Mouse (Mus musculus) liver, embryonic 13.5 days (tissue): ENCODE results near the gene Ptx4. TPM values are rescaled to one million over a fixed set of nuclear protein-coding genes. Genes with fewer than 3 reads are reported as not detected.

Source experiments
- ATAC-seq: fragments of 200-750 bp; cut with Nextera tagmentation; 2 replicates; pipeline ENCODE4 v1.8.0; 2017; ENCODE audit warnings: low read depth, mild to moderate bottlenecking, moderate number of reproducible peaks, moderate library complexity
- DNase-seq: peaks from one replicate; pipeline ENCODE4 v3.0.0; 2022
- H3K27ac ChIP-seq: fragments of 300-500 bp; sonication (generic); 2 replicates; pipeline ENCODE4 v1.5.1; 2015; ENCODE audit warnings: moderate library complexity, mild to moderate bottlenecking, inconsistent platforms
- H3K27me3 ChIP-seq: fragments of 300-500 bp; sonication (generic); 2 replicates; pipeline ENCODE4 v1.6.1; 2015; ENCODE audit warnings: mild to moderate bottlenecking, inconsistent platforms
- H3K36me3 ChIP-seq: fragments of 300-500 bp; sonication (generic); 2 replicates; pipeline ENCODE4 v1.6.1; 2015; ENCODE audit warnings: mild to moderate bottlenecking, inconsistent platforms
- H3K4me1 ChIP-seq: fragments of 300-500 bp; sonication (generic); replicated peaks from 2 replicates; pipeline ENCODE4 v1.6.1; 2015; ENCODE audit warnings: inconsistent platforms
- H3K4me2 ChIP-seq: fragments of 300-500 bp; sonication (generic); 2 replicates; pipeline ENCODE4 v1.6.1; 2015; ENCODE audit warnings: inconsistent platforms, mild to moderate bottlenecking, moderate library complexity
- H3K4me3 ChIP-seq: fragments of 300-500 bp; sonication (generic); replicated peaks from 2 replicates; pipeline ENCODE4 v1.5.1; 2015; ENCODE audit warnings: mild to moderate bottlenecking, inconsistent platforms
- H3K9ac ChIP-seq: fragments of 300-500 bp; sonication (generic); 2 replicates; pipeline ENCODE4 v1.6.1; 2015; ENCODE audit warnings: mild to moderate bottlenecking, inconsistent platforms
- H3K9me3 ChIP-seq: fragments of 300-500 bp; sonication (generic); replicated peaks from 2 replicates; pipeline ENCODE4 v1.6.1; 2016; ENCODE audit warnings: inconsistent platforms
- WGBS: fragments of 180-500 bp; shearing (Covaris S2); methylation state at CpG from one replicate; pipeline ENCODE4 v1.1.7; 2015; ENCODE audit not compliant: insufficient replicate concordance; 5-methylcytosine and 5-hydroxymethylcytosine counted together
- polyA plus RNA-seq: library from polyadenylated mRNA; unstranded; fragments of >200 nt; fragmentation: Nextera tagmentation; extraction: Ambion mirVana; gene quantifications from 2 replicates; pipeline ENCODE4 v1.2.1, GENCODE M21; 2015

Ptx4 gene
- polyA plus RNA-seq, 1 experiment from 2014 or later, result not detected

DNA sequence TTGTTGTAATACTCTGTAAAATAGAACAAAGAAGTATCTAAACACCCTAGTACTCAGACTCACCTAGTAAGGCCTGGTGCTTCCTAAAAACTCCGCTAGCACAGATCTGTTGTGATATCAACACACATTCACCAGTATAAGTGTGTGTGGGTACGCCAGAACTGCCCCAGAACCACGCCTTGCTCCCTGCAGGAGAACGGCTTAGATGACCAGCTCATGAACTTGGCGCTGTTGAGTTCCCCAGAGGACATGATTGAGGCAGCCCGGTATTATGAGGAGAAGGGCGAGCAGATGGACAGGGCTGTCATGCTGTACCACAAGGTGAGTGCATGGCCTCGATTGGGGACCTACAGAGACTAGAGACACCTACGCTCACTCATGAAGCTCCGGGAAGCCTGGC lies 30.1 kb upstream of the Ptx4 start:
- Histone ChIP-seq H3K27me3 (no peaks in the 10 kb centered on the region), H3K4me3 (peak overlapping the region; percentile 69), H3K4me1 (peaks cover 90% of the 10 kb centered on the region), H3K4me2 (peak overlapping the region; percentile 79), H3K27ac (peak overlapping the region; percentile 99), H3K9me3 (no peaks in the 10 kb centered on the region), H3K9ac (peak overlapping the region; percentile 87), H3K36me3 (peaks cover 55% of the 10 kb centered on the region)
- DNase-seq, result no peak
- WGBS, result 72% methylated on average over 10 of the region's 10 CpGs
- ATAC-seq, result no peak

DNA sequence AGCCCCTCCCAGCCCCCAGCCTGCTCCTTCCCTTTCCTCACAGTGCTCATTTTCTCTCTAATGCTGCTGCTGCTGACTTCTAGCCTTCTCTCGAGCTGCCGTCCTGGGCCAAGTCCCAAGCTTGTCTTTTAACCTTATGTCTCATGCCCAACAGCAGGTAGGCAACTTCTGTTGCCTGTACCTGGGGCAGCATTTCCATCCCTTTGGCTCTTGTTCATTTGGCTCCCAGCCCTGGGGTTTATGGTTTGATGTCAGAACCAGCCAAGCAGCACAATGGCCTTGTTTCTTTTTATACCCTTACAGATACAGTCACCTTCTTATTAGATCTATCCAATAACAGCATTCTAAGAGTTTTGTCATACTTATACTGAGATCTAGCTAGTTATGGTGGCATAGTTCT lies 24.3 kb upstream of the Ptx4 start:
- ATAC-seq (no peak), DNase-seq (no peak)
- Histone ChIP-seq H3K4me2 (no peak overlapping the region), H3K9me3 (no peaks in the 10 kb centered on the region), H3K9ac (no peak overlapping the region), H3K4me1 (peaks cover 46% of the 10 kb centered on the region), H3K27ac (0 out of 2 replicates have a peak overlapping the region, but pooled peaks have one; percentile 13), H3K27me3 (no peaks in the 10 kb centered on the region), H3K36me3 (peaks cover 97% of the 10 kb centered on the region), H3K4me3 (no peak overlapping the region)
- WGBS, result 94% methylated on average over 2 of the region's 2 CpGs

DNA sequence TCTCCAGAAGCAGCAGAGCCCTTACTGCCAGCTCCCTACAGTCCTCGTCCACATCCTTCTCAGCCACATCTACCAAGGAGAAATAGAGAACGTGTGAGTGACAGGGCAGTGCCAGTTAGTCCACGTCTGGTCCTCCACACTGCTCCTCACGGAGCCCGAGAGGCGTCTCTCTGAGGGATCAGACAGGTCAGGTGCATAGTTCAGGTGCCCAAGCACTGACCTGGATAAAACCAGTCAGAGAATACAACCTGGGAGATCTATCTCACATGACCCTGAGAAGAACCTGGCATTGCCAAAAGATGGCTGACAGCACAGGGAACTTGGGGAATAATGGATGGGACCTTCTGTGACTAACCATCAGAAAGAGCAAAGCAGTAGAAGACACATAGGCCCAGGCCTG lies 20.5 kb upstream of the Ptx4 start:
- H3K4me2 ChIP-seq, result no peak overlapping the region

DNA sequence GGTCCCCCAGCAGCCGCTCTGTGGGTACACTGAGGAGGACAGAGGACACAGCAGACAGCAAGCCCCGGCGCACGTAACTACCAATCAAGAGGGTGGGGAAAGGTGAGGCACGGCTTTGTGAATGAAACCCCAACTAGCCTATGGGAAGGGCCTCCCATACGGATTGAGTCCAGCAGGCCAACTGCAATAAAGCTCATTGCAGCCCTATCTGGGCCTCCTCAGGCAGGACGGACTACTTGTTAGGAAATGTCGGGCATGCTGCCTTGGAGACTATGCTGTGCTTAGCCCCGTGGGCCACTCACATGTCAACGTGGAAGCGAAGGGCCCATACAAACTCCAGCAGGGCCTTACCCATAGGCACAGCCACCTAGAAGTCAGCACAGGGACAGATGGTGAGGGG lies 19.2 kb upstream of the Ptx4 start:
- 92% methylated on average over 11 of the region's 11 CpGs for WGBS
- H3K27me3 ChIP-seq, result no peaks in the 10 kb centered on the region
- H3K27ac ChIP-seq, result peak overlapping the region; percentile 32
- ATAC-seq, result no peak
- H3K4me2 ChIP-seq, result no peak overlapping the region
- peaks cover 97% of the 10 kb centered on the region for H3K36me3 ChIP-seq
- H3K4me3 ChIP-seq, result no peak overlapping the region
- no peaks in the 10 kb centered on the region for H3K9me3 ChIP-seq
- H3K4me1 ChIP-seq, result 0 out of 2 replicates have a peak, but pooled peaks cover 4% of the 10 kb centered on the region
- no peak for DNase-seq
- H3K9ac ChIP-seq, result no peak overlapping the region

More for the DNA sequence above, 20.5 kb upstream of the Ptx4 start:
- 92% methylated on average over 6 of the region's 6 CpGs for WGBS
- H3K9ac ChIP-seq, result no peak overlapping the region
- H3K9me3 ChIP-seq, result no peaks in the 10 kb centered on the region
- no peaks in the 10 kb centered on the region for H3K27me3 ChIP-seq
- peaks cover 97% of the 10 kb centered on the region for H3K36me3 ChIP-seq
- no peak overlapping the region for H3K4me3 ChIP-seq
- 0 out of 2 replicates have a peak overlapping the region, but pooled peaks have one; percentile 14 for H3K27ac ChIP-seq
- H3K4me1 ChIP-seq, result peaks cover 14% of the 10 kb centered on the region; the same call in 1 of the 2 replicates
- no peak for DNase-seq
- no peak for ATAC-seq

DNA sequence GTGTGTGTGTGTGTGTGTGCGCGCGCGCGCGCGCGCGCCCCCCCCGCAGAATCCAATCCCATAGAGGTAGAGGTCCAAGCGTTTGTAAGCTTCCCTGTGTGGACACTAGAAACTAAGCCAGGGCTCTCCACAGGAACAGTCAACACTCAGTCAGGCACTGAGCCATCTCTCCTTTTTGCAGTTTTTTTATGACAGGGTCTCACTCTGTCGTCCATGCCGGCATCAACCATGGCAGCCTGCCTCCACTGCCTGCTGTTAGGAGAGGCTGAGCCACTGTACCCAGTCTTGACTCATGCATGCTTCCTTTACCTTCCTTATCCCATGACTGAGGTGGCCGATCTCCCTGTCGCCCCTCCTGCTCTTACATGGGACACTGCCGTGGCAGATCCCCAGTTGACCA lies 12.8 kb upstream of the Ptx4 start:
- no peak for ATAC-seq
- H3K27ac ChIP-seq, result no peak overlapping the region
- H3K9me3 ChIP-seq, result no peaks in the 10 kb centered on the region
- WGBS, result 96% methylated on average over 13 of the region's 16 CpGs
- H3K4me2 ChIP-seq, result no peak overlapping the region
- H3K9ac ChIP-seq, result no peak overlapping the region
- no peaks in the 10 kb centered on the region for H3K27me3 ChIP-seq
- H3K4me1 ChIP-seq, result 0 out of 2 replicates have a peak, but pooled peaks cover 5% of the 10 kb centered on the region
- peaks cover 86% of the 10 kb centered on the region for H3K36me3 ChIP-seq
- H3K4me3 ChIP-seq, result no peak overlapping the region
- DNase-seq, result no peak

DNA sequence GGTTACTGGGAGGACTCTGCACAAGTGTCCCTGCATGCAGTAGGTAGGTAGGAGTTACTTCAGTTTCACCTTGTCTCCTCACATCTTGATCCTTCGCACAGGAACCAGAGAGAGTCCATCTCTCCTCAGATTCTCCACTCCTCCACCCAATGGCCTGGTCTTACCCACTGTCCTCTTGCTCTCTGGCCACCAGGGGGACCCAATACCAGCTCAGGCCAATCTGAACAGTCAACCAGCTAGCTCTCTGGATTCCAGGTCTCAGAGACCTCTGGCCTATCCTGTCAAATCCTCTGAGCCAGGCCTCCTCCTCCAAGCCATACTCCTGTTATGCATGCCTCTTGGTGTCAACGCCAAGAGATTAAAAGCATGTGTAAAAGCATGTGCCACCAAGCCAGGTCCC lies 11.0 kb upstream of the Ptx4 start:
- Histone ChIP-seq H3K27ac (no peak overlapping the region), H3K4me2 (no peak overlapping the region), H3K36me3 (peaks cover 75% of the 10 kb centered on the region), H3K4me3 (no peak overlapping the region), H3K27me3 (no peaks in the 10 kb centered on the region), H3K4me1 (peaks cover 10% of the 10 kb centered on the region), H3K9me3 (no peaks in the 10 kb centered on the region), H3K9ac (no peak overlapping the region)
- DNase-seq, result no peak
- 75% methylated on average over 2 of the region's 2 CpGs for WGBS
- peak; percentile 62; the same call in 1 of the 2 replicates for ATAC-seq

DNA sequence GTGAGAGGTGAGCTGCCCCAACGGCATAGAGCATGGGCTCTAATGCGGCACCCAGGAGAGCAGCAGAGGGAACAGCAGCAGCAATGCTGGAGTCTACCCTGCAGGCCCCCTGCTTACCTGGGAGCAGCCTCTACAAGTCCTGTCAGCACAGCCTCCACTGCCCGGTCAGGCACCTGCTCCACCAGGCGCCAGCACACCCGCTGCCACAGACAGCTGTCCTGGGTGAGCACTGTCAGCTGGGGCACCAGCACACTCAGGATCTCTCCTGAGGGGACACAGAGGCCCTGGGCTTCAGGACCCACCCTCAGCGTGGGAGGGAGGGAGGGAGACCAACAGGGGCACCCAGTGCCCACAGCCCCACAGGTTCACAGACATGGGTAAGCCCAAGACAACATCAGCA lies 10.0 kb upstream of the Ptx4 start:
- Histone ChIP-seq H3K9me3 (no peaks in the 10 kb centered on the region), H3K27me3 (no peaks in the 10 kb centered on the region), H3K27ac (no peak overlapping the region), H3K36me3 (peaks cover 65% of the 10 kb centered on the region), H3K4me2 (no peak overlapping the region), H3K4me3 (no peak overlapping the region), H3K9ac (no peak overlapping the region), H3K4me1 (peaks cover 19% of the 10 kb centered on the region)
- WGBS, result 85% methylated on average over 6 of the region's 6 CpGs
- ATAC-seq, result no peak
- no peak for DNase-seq

DNA sequence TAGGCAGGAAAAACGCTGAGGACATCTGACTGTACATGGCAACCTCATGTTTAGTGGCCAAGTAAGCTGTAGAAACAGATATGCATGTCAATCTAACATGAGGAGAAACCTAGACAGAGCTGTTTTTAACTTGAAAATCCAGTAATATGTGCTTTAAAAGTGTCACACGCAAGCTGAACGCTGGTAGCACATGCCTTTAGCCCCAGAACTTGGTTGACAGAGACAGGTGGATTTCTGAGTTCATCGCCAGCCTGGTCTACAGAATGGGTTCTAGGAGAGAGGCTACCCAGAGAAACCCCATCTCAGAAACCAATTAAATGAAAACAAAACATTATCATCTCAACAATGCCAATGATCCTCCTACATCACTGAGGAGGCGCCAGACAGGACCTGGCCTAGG lies 9.3 kb upstream of the Ptx4 start:
- no peak for ATAC-seq
- H3K4me2 ChIP-seq, result no peak overlapping the region
- H3K4me3 ChIP-seq, result no peak overlapping the region
- peaks cover 23% of the 10 kb centered on the region for H3K4me1 ChIP-seq
- no peak overlapping the region for H3K9ac ChIP-seq
- 87% methylated on average over 5 of the region's 5 CpGs for WGBS
- H3K9me3 ChIP-seq, result no peaks in the 10 kb centered on the region
- no peak for DNase-seq
- H3K27me3 ChIP-seq, result no peaks in the 10 kb centered on the region
- H3K27ac ChIP-seq, result 0 out of 2 replicates have a peak overlapping the region, but pooled peaks have one; percentile 20
- H3K36me3 ChIP-seq, result peaks cover 58% of the 10 kb centered on the region

DNA sequence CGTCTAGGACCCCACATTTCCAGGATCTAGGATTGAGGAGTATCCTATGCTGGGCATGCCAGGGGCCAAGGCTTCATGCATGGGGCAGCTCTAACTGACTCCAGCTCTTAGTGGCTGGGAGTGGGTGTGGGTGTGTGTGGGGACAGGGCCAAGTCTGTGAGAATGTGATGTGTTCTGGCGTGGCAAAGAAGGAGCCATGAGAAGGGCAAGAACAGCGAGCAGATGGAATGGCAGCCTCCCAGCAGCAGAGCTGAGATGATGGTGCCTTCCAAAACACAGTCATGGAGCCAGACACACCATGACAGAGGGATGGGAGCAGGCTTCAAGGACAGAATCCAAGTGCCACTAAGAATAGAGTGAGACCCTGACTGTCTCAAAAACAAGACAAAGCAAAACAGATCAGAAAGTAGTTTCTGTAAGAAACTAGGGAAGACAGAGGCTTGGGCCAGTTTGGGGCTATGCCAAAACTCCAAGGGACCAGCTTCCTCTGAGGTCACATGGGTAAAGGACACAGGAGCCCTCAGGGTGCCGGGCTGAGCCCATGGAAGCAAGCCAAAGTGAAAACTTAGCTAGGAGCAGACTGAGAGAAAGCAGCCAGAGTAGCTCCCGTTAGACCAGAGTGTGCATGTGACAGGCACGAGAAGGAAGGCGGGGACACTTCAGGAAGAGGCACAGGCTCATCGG lies 8.7 kb upstream of the Ptx4 start:
- ATAC-seq (no peak), DNase-seq (no peak)
- H3K36me3 ChIP-seq, result peaks cover 52% of the 10 kb centered on the region
- no peaks in the 10 kb centered on the region for H3K9me3 ChIP-seq
- no peak overlapping the region for H3K4me3 ChIP-seq
- H3K27me3 ChIP-seq, result no peaks in the 10 kb centered on the region
- H3K27ac ChIP-seq, result 0 out of 2 replicates have a peak overlapping the region, but pooled peaks have one; percentile 20
- 78% methylated on average over 8 of the region's 8 CpGs for WGBS
- H3K4me1 ChIP-seq, result peaks cover 29% of the 10 kb centered on the region
- no peak overlapping the region for H3K4me2 ChIP-seq
- no peak overlapping the region for H3K9ac ChIP-seq

DNA sequence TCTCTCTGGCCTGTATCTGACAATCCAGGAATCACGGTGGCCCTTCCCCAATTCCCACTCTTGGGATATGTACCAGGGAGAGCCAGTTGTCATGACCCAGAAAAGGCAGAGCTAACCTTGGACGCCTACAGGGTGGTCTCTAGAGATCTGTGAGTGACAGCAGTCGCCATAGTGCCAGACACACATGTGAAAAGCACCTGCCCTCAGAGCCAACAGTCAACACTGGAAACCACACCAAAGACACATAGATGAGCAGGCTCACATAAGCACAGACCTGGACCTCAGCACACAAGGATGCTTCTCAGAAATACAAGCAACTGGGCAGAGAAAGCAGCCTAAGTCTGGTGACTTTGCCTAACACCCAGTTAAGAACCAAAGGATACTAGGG lies 8.1 kb upstream of the Ptx4 start:
- Histone ChIP-seq H3K4me1 (peaks cover 29% of the 10 kb centered on the region), H3K9ac (no peak overlapping the region), H3K9me3 (no peaks in the 10 kb centered on the region), H3K27me3 (no peaks in the 10 kb centered on the region), H3K4me2 (no peak overlapping the region), H3K4me3 (no peak overlapping the region), H3K36me3 (peaks cover 46% of the 10 kb centered on the region), H3K27ac (no peak overlapping the region)
- WGBS, result 72% methylated on average over 3 of the region's 3 CpGs
- no peak for ATAC-seq
- DNase-seq, result no peak

DNA sequence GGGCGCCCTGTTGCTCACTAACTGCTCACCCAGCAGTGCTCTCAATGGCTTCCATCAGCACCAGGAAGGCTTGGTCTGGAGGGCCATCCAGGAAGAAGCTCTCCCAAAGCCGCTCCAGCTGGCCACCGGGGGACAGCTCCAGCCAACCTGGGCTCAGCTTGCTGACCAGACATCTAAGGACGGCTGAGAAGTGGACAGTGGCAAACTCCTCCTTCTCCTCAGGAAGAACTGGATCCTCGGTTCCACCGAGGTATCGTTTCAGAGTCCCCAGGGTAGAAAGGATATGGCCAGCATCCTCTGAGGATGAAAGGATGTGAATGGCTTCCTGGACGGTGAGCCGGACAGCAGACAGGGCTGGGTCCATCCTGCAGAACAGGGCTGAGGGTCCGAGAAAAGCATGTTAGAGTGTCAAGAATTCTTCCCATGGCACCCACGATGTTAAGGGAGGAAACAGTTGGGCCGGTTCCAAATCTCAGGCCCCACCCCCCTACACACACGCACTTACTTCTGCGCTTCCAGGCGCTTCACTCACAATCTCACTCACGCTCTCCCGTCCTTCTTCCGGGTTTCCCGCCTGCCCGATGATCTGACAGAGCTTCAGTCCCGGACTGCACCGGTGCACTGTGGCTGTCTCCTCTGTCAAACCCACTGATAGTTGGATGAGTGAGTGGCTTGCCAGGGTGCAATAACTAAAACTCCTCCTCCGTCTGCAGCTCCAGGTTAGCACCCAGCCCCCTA lies 5.5 kb upstream of the Ptx4 start:
- DNase-seq (no peak), ATAC-seq (peak; percentile 63)
- no peaks in the 10 kb centered on the region for H3K9me3 ChIP-seq
- peaks cover 37% of the 10 kb centered on the region for H3K4me1 ChIP-seq
- peaks cover 21% of the 10 kb centered on the region for H3K36me3 ChIP-seq
- peak overlapping the region; percentile 100 for H3K4me2 ChIP-seq
- peak overlapping the region; percentile 82 for H3K9ac ChIP-seq
- peak overlapping the region; percentile 85 for H3K27ac ChIP-seq
- H3K27me3 ChIP-seq, result no peaks in the 10 kb centered on the region
- H3K4me3 ChIP-seq, result peak overlapping the region; percentile 76
- 9% methylated on average over 23 of the region's 23 CpGs for WGBS
